16 mouse cellular contexts compared by ENCODE assay signal in the genomic region with DNA sequence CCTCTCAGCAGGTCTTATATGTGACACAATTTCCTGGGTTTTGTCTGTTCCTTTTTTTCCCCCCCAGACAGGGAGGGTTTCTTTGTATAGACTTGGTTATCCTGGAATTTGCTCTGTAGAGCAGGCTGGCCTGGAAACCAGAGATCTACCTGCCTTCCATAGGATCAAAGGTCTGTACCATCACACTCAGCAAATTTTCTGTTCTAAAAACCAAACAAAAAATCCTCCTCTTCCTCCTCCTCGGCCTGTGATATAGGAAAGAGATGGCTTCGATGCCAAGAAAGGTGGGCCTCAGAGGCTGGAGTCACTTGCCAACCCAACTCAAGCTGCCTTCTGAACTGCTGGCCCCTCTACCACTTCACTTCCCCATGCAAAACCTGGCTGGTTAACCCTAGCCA.
"Had no signal": no experiment of that assay in that cellular context is flagged by ENCODE, and none has a peak within 500 bp of the region (broad histone marks: within the 10 kb centered on the region; RNA-seq: fewer than 3 reads in every experiment).

No protein-coding gene starts in this region.

- DNase-seq: kidney, postnatal 25 days; layer of hippocampus, adult 9-11 months; lung, adult 2 months; lung, postnatal 36 days; retina, postnatal 1 day; right cerebral cortex, postnatal 4 days; spleen, adult 18-20 months; thymus, adult 18-20 months; thymus, postnatal 25 days had no signal

- H3K9me3 ChIP-seq: limb, embryonic 10.5 days; liver, embryonic 15.5 days; midbrain, embryonic 10.5 days; midbrain, embryonic 15.5 days; neural tube, embryonic 13.5 days had no signal

- H3K4me2 ChIP-seq: liver, embryonic 11.5 days; liver, embryonic 15.5 days; midbrain, embryonic 15.5 days; neural tube, embryonic 13.5 days had no signal

- H3K36me3 ChIP-seq: midbrain, embryonic 15.5 days; neural tube, embryonic 13.5 days had no signal

- ATAC-seq: lung, postnatal 0 days; midbrain, embryonic 15.5 days had no signal

- H3K4me1 ChIP-seq: midbrain, embryonic 15.5 days had no signal

- H3K27ac ChIP-seq: limb, embryonic 10.5 days; liver, embryonic 15.5 days; midbrain, embryonic 10.5 days; midbrain, embryonic 15.5 days; neural tube, embryonic 13.5 days had no signal

- H3K4me3 ChIP-seq: limb, embryonic 10.5 days; liver, embryonic 15.5 days; midbrain, embryonic 10.5 days; midbrain, embryonic 15.5 days; neural tube, embryonic 13.5 days had no signal

- H3K9ac ChIP-seq: liver, embryonic 15.5 days; midbrain, embryonic 15.5 days; neural tube, embryonic 13.5 days had no signal

- H3K27me3 ChIP-seq: liver, embryonic 15.5 days; midbrain, embryonic 15.5 days; neural tube, embryonic 13.5 days had no signal
